Mouse (Mus musculus) lung, adult 2 months (tissue): ENCODE results near the gene Ralgds. TPM values are rescaled to one million over a fixed set of nuclear protein-coding genes. Genes with fewer than 3 reads are reported as not detected.

ENCODE experiments used
- DNase-seq: peaks from one replicate; pipeline ENCODE4 v3.0.0; 2022
- H3K4me1 ChIP-seq: fragments of 200-500 bp; 2 replicates; pipeline ENCODE4 v1.6.1; 2011; ENCODE audit warnings: low read length; ENCODE audit not compliant: control insufficient read depth, insufficient read depth
- H3K4me3 ChIP-seq: fragments of 200-500 bp; replicated peaks from 2 replicates; pipeline ENCODE3; 2011; ENCODE audit warnings: low read depth, mild to moderate bottlenecking, control low read depth, low read length; ENCODE audit errors: extremely low read depth
- CTCF ChIP-seq: fragments of 200-500 bp; IDR thresholded peaks from 2 replicates; pipeline ENCODE4 v1.5.1; 2011; ENCODE audit warnings: mild to moderate bottlenecking, low read length, control low read depth; ENCODE audit not compliant: insufficient read depth
- POLR2A ChIP-seq: fragments of 200-500 bp; IDR thresholded peaks from 2 replicates; pipeline ENCODE4 v1.6.1; 2011; ENCODE audit warnings: low read depth, mild to moderate bottlenecking, control low read depth, low read length, borderline replicate concordance; ENCODE audit errors: extremely low read depth
- WGBS: fragments of 180-500 bp; shearing (Covaris S2); methylation state at CpG from one replicate; pipeline ENCODE4 v1.1.7; 2018; 5-methylcytosine and 5-hydroxymethylcytosine counted together
- polyA plus RNA-seq: library from polyadenylated mRNA; depleted of rRNA; stranded (reverse); fragments of >200 nt; gene quantifications from 2 replicates; pipeline ENCODE4 v1.2.3, GENCODE M21; 2012

The Ralgds gene
- polyA plus RNA-seq, 1 experiment, result 84.1 TPM

DNA sequence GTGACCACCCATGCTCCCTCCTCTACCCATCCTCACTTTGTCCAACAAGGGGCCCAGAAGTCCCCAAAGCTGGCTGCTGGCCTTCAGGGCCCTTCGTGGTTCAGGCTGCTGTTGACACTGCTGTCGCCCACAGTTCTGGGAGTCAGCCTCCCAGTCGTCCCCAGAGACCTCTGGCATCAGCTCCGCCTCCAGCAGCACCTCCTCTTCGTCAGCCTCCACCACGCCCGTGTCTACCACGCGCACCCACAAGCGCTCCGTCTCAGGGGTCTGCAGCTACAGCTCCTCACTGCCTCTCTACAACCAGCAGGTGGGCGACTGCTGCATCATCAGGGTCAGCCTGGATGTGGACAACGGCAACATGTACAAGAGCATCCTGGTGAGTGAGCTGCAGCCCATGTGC, 36.2 kb downstream of the Ralgds start:
- no peaks in the 10 kb centered on the region for H3K4me1 ChIP-seq
- TF ChIP-seq CTCF, result no peak
- TF ChIP-seq POLR2A, result no peak
- DNase-seq, result no peak
- 91% methylated on average over 13 of the region's 13 CpGs for WGBS
- H3K4me3 ChIP-seq, result no peak overlapping the region

DNA sequence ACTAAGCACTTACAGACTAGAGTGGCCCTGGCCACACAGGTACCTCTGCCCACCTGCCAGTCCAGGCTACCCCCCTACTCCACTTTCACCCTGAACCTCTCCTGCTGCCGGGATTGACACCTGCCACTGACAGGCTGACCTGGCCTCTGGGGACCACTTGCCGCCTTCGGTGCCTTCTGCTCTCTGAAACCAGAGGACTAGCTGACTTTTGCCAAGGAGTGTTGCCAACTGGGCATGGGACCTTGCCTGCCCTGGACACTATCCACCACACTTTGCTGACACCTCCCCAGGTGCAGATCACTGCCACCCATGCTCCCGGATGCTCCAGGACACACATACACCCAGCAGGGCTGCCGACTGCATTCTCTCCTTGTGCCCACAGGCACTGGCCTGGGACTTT, 39.4 kb downstream of the Ralgds start:
- 87% methylated on average over 5 of the region's 5 CpGs for WGBS
- DNase-seq, result no peak
- TF ChIP-seq CTCF, result no peak
- TF ChIP-seq POLR2A, result no peak
- no peaks in the 10 kb centered on the region for H3K4me1 ChIP-seq
- H3K4me3 ChIP-seq, result no peak overlapping the region

DNA sequence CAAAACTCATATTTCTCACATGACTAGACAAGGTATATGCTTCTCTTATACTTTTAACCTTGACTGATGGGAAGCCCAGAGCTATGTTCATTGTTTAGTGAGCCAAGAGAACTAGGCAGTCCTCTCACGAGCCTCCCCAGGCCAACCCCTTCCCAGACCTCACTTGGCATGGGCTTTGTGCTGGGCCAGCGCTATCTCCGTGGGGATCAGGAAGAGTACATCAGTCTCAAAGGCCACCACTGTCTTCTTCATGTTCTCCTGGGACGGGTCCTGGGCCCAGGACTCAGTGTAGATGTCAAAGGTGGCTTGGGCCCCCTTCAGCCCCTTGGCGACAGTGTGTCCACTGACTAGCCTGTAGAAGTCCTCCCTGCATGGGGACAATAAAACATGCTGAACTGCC, 44.5 kb downstream of the Ralgds start:
- Histone ChIP-seq H3K4me3 (no peak overlapping the region), H3K4me1 (no peaks in the 10 kb centered on the region)
- DNase-seq, result no peak
- 77% methylated on average over 5 of the region's 5 CpGs for WGBS
- TF ChIP-seq CTCF, result no peak
- TF ChIP-seq POLR2A, result no peak

DNA sequence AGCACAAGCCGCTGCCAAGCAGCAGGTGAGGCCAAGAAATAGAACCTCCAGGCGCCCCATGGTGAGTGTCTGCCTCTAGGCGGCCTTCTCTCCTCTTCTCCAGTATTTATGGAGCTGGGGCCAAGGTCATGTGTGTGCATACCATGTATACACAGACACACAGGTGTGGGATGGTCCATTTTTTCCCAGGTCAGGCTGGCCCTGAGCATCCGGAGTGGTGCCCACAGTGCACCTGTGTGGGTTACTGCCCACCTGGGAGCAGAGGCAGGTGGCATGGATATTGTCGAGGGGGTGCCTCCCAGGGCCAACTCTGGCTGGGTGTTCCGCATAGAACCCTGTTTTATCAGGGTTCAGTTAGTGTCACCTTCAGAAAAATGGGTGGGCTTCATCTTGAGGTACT, 50.4 kb downstream of the Ralgds start, which contains the start of gene Cel:
Cel (minus strand) TSS at position 101 of the 400 bp plus-strand sequence.
- H3K4me1 ChIP-seq, result no peaks in the 10 kb centered on the region; the same call in 1 of the 2 replicates
- no peak within 1 kb of the TSS for H3K4me3 ChIP-seq
- WGBS, result 78% methylated on average over 6 of the region's 6 CpGs
- TF ChIP-seq POLR2A, result no peak
- no peak for TF ChIP-seq CTCF
- DNase-seq, result no peak

DNA sequence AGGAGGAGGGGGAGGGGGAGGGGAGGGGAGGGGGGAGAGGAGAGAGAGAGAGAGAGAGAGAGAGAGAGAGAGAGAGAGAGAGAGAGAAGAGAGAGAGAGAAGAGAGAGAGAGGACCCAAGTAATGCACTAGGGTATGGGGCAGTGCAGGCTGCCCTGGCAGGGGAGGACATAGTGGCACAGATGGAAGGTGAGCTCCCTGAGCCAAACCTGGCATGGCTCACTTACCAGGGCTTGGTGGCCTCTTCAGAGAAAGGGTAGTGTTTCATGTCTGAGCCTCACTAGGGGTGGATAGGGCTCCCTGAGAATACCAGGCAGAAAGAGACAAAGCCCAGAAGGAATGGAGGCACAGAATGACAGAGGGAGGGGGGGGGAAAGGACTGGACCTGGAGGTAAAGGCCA, 50.9 kb downstream of the Ralgds start:
- DNase-seq, result no peak
- Histone ChIP-seq H3K4me3 (no peak overlapping the region), H3K4me1 (no peaks in the 10 kb centered on the region; the same call in 1 of the 2 replicates)
- TF ChIP-seq CTCF, result no peak
- TF ChIP-seq POLR2A, result no peak

DNA sequence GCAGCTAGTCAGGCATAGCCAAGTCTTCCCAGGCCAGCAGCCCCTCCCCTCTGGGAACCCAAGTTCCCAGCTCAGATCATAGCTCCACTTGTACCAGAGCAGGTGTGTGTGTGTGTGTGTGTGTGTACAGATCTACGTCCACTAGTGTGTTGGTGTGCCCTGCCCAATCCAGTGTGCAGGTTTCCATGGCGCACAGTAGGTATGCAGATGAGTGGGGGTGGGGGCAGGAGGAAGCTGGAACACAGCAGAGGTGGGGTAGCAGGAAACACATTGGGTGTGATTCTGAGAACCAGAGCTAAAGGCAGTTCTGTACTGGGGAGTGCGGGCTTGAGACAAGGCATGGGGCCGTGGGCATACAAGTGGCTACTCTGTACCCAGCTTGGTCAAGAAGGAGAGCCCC, 51.5 kb downstream of the Ralgds start:
- DNase-seq, result no peak
- 92% methylated on average over 4 of the region's 4 CpGs for WGBS
- TF ChIP-seq POLR2A (no peak), CTCF (no peak)
- H3K4me3 ChIP-seq, result no peak overlapping the region
- H3K4me1 ChIP-seq, result no peaks in the 10 kb centered on the region; the same call in 1 of the 2 replicates

DNA sequence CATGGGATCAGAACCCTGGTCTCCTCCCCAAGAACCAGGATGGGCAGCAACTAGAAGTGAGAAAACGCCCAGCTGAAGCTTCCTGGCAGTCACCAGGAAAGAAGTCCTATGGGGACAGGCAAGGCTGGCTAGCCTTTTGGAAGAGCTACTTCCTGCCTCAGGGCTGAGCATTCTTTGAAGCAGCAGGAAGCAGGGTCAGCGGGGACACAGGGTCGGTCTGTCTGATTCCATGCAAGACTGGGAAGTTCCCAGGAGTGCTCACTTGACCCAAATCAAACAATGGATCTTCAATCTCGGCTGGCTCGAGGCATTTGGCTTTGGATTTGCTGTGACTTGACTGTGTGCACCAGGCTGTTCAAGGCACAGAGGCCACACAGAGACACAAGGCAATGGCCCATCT, 53.6 kb downstream of the Ralgds start:
- Histone ChIP-seq H3K4me3 (no peak overlapping the region), H3K4me1 (no peaks in the 10 kb centered on the region; the same call in 1 of the 2 replicates)
- TF ChIP-seq CTCF, result no peak
- no peak for TF ChIP-seq POLR2A
- no peak for DNase-seq
- WGBS, result 35% methylated on average over 5 of the region's 5 CpGs

DNA sequence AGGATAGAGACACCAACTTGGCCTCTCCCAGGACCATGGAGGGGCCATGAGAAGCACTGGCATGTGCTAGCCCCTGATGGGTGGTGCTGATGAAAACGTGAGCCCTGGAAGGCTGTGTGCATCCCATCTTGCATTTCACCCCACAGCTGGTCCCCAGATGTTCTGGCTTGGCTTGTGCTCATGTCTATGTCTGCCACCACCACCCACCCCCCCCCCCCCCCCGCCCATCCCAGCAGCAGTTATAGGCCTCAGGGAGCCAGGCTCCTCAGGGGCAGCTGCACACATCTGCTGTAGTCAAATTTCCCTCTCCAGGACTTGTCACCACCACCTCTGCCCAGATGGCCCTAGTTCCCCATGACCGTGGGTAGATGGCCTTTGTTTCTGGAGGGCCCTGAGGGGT, 57.0 kb downstream of the Ralgds start:
- Histone ChIP-seq H3K4me1 (no peaks in the 10 kb centered on the region; the same call in 1 of the 2 replicates), H3K4me3 (no peak overlapping the region)
- no peak for TF ChIP-seq POLR2A
- TF ChIP-seq CTCF, result no peak
- WGBS, result 69% methylated on average over 3 of the region's 3 CpGs
- no peak for DNase-seq

DNA sequence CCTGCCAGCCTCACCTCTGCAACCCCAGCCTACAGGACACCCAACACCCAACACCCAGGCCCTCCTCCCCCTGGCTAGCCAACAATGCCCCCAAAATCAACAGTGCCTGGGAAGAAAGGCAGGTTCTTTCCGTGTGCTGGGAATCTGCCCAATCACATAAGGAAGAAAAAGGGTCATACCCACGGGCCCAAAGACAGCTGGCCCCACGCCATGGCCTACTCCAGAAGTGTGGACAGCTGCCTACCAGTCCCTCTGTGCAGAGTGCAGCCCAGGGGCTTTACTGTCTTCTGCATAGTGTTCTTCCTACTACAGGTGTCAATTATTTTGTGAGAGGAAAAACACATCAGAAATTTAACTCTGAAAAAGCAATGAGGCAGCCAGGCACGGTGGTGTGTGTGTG, 62.4 kb downstream of the Ralgds start:
- Histone ChIP-seq H3K4me3 (no peak overlapping the region), H3K4me1 (no peaks in the 10 kb centered on the region)
- DNase-seq, result no peak
- 59% methylated on average over 4 of the region's 4 CpGs for WGBS
- TF ChIP-seq CTCF (no peak), POLR2A (no peak)

DNA sequence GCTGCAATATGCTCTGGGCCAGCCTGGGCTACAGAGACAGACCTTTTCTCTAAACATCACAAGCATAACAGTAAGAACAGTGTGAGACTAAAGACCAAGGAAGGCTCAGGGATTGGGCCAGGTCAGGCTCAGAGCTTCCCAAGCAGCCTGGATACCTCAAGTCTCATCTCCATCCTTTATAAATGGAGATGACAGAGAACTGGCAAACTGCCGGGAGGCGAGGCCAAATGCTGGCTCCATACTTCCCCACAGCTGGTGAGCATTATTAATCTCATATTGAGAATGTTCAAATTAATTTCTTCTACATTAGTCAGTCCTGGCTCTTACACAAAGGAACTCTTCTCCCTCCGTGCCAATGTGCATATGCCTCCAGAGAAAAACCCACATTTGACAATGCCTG, 63.9 kb downstream of the Ralgds start:
- TF ChIP-seq CTCF, result no peak
- no peak for TF ChIP-seq POLR2A
- 80% methylated on average over 3 of the region's 3 CpGs for WGBS
- no peak for DNase-seq
- no peak overlapping the region for H3K4me3 ChIP-seq
- no peaks in the 10 kb centered on the region for H3K4me1 ChIP-seq
